Mouse (Mus musculus) lung, postnatal 25 days (tissue): ENCODE data around the gene Fbxl2.

ENCODE experiments used
- DNase-seq: peaks from one replicate; pipeline ENCODE4 v3.0.0; 2022; ENCODE audit warnings: low spot score

Fbxl2 gene

DNA sequence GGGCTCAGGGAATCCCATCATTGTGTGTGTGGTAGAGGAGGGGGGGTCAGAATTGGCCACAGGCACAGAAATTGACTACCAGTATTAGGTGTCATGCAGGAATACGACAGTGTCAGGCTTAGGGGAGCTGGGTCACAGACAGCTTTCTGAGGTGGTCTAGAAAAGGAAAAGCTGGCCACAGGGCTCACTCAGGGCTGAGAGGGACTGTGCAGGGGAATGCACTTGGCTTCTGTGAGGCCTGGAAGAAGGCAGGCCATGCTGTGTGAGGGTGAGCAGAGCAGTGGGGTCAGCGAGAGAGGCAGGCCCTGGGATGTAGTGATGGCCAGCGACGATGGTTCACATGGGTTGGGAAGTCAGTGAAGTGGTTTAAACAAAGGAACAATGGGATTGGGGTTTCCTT lies 72.1 kb downstream of the Fbxl2 start:
- no peak for DNase-seq

DNA sequence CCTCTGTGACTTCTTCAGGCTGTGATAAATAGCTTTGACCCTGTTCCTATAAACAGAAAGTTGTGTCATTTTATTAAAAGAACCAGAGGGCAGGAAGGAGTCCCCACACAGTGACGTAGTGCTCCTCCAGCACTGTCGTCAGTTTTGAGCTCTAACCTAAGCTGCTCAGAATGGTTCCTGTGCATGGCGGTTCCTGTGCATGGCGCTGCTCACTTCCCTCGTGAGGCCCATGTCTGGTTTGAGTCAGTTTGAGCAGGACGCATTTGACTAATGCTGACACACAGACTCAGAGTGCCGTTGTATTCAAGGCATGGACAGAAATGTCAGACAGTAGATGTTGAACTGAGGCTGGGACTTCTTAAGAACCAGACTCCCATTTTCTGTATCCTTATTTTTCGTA lies 74.4 kb downstream of the Fbxl2 start:
- DNase-seq = no peak

DNA sequence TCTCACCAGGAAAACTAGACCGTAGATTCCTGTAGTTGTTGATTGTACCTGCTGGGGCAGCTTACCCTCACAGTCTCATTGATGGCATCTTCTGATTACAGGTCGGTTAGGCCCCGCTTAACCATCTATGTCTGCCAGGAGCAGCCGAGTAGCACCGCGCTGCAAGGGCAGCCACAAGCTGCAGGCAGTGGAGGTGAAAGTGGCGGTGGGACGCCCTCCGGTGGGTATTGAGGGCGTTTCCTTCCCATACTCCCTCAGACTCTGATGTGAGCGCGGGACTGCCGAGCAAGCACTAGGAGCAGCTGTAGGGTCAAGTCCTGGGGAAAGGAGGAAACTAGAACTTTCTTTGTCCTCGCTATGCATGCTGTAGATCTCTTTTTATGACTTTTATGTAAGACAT lies 76.0 kb downstream of the Fbxl2 start:
- no peak for DNase-seq

DNA sequence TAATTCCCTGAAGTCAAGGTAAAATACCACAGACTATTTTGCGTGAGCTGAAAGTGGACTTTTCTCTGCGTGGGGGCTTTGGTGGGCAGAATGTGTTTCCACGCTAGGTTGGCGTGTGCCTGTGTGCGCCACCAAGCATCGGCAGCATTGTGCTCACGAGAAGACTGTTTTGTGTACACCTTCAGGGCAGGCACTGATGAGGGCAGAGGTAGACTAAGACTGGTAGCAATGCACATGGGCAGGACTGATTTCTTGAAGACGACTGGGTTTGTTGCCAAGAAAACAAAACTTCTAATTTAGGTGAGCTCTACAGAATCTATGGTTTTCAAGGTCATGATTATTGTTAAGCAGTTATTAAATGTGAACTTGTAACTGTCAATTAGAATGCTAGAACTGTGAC lies 76.6 kb downstream of the Fbxl2 start:
- DNase-seq = no peak

DNA sequence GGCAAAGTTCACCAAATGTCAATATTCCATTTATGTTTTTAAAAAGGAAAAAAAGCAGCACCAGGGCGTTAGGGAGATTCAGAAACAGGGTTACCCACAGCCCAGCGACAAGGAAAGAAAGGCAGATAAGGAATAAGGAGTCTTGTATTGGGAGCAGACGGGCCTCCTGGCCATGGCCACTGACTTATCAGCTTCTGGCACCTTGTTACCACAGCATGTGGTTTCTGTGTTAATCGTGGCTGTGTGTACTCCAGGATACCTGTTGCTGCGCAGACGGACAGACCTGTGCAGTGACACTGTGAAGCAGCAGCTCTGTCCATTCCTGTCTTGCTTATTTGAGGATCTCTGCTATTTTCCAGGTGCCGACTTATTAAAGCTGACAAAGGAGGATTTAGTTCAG lies 77.0 kb downstream of the Fbxl2 start:
- no peak for DNase-seq

DNA sequence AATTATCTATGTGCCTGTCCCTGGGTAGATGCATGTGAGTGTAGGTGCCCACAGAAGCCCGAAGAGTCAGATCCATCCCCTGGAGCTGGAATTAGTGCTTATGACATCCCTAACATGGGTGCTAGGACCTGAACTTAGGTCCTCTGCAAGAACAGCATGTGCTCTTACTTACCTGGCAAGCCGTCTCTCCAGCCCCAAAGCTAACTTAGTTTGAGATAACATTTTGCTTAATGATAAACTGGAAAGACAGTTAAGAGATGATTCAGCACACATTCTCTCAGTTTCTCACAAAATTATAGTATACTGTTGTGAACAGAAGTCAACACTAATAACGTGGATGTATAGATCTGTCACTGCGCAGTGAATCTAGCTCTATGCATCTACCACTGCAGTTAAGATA lies 79.2 kb downstream of the Fbxl2 start:
- no peak for DNase-seq

DNA sequence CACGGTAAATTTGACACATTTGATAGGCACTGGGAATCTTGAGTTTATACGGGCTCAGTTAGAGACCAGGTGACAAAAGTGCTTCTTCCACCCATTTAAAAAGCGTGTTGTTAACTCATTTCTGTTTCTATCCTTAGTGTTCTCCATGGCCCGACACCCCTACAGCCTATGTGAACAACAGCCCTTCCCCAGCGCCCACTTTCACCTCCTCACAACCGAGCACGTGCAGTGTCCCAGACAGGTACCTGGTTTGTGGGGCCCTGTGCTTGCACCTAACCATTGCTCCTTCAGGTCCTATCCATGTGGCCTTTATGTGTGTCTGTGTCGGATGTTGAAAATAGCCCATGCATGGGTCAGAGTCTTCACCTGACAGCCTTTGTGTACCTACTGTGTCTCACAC lies 81.6 kb downstream of the Fbxl2 start:
- DNase-seq = no peak

DNA sequence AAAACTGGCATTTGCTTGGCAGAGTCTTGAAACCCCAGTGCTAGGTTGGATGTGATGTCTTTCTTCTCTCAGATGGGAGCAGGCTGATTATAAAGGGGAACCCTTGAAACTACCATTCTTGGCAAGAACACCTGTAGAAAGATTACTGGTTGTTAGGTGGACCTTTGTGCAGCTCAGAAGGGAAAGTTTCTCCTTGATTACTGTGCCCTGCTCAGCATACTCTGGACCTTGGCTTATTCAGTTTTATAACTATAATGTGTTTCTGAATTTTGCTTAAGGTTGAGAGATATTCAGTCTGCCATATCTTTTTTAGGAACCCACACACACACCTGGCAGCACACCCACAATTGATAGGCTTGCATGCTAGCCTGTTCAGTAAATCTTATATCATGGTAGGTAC lies 82.3 kb downstream of the Fbxl2 start:
- DNase-seq = no peak

DNA sequence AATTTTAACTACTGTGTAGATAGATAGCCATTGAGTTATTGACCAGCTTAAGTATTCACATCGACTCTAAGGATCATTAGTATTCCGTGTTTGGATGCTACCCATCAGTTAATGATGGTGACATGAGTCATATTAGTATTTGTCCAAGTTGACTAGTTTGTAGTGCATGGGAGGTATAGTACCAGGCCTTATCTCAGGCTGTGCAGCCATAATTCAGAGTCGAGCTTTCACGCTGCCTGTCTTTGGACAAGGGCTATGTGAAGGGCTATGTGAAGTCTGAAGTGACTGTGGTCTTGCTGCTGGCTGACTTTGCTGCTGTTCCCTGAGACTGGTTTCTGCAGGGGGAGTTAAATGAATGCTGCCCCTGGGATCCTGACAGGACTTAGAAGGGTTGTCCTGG lies 88.2 kb downstream of the Fbxl2 start:
- DNase-seq = no peak

DNA sequence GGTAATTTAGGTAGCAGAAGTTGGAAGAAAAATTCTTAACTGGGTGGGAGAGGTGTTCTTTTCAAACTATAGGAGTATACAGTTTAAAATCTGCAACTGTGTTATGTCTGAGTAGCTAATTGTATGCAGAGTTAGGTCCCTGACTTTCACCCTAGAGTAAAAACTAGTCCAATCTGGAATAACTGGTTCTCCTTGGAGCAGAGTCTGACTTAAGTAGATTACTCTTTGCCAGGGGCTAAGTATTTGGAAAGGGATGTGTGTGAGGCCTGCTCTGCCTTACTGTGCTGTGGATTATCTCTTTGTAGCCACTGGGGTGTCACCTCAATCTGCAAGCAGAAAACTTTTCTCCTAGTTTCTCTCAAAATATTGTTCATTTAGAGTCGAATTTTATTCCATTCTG lies 98.8 kb downstream of the Fbxl2 start:
- DNase-seq = no peak

DNA sequence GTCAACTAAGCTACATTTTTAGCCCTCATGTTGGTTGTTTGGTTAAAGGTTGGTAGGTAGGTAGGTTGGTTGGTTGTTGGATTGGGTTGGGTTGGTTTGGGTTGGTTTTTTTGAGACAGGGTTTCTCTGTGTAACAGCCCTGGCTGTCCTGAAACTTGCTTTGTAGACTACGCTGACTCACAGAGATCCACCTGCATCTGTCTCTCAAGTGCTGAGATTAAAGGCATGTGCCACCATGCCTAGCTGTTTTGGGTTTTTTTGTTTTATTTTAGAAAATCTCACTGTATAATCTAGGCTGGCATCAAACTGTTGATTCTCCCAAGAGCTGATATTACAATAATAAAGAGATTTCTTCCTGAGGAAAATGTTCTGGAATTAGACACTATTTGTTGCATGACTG lies 102.6 kb downstream of the Fbxl2 start:
- no peak for DNase-seq

DNA sequence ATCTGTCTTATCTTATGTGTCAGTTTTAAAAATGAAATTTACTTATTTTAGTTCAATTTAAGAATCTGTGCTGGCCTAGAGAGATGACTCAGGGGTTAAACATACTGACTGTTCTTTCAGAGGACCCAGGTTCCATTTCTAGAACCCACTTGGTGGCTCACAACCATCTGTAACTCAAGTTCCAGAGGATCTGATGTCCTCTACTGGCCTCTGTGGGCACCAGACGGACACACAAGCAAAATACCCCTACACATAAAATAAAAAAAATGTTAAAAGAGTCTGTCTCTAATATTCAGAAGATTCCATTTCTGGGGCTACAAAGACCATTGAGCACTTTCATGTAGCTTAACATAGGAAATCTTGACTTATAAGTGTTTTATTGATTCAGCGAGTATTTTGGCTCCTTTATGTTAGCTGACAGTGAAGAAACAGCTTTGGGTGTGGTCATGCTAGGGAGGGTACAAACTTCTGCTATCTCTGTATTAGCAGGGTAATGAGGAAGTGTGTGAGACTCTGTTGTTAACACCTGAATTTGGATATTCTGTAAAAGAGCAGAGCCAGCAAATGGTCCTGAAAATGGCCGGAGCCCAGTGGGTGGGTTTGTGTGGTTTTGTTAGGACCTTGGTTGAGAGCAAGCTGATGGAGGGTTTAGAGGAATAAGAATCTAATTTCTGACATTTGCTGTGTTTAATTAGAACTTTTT lies 104.7 kb downstream of the Fbxl2 start:
- DNase-seq = no peak

DNA sequence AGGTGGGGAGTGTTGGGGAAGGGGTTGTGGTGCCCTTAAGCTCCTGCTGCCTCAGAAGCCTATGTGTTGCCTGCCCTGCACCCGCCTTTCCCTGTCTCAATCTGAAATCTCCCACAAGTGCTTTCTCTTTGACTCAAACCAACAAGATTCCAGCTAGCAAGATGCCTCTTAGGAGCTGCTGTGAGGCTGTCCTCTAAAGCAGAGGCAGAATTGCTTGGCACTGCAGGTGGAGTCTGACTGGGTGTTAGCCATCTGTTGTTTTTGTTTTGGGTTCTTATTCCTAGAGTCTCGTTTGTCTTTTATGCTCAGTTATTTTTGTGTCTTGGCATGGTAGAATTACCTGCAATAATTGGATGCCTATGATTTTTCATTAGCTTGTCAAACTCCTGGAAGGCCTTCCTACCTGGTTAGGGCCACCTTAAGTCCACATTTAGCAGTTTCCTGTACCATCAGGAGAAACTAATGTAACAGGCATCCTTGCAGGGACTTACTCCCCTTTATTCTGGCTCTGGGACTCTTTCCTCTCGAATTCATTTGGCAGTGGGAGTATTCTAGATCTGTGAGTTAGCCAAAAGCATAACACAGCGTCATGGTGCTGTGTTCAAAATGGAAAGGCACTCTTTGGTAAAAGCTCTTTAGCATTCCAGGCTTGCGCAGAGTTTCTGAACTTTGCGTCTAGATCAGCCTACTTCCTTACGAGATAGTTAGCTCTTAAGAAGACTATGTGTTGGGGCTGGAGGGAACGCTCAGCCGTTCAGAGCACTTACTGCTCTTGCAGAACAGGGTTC lies 106.7 kb downstream of the Fbxl2 start:
- no peak for DNase-seq

DNA sequence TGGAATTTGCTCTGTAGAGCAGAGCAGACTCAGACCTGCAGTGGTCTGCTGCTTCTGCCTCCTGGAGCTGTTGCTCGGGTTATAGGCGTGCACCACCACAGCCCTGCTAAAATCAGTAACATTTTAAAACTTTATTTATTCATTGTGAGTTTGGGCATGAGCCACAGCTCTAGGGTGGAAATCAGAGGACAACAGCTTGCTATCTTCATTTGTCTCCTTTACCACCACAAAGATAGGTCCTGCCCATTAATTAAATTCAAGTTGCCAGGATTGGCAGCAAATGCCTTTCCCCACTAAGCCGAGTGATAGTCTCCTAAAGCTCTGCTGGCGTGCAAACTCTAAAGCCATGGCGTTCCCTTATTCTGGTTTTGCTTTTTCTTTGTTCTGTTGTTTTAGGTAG lies 110.4 kb downstream of the Fbxl2 start:
- DNase-seq = no peak

DNA sequence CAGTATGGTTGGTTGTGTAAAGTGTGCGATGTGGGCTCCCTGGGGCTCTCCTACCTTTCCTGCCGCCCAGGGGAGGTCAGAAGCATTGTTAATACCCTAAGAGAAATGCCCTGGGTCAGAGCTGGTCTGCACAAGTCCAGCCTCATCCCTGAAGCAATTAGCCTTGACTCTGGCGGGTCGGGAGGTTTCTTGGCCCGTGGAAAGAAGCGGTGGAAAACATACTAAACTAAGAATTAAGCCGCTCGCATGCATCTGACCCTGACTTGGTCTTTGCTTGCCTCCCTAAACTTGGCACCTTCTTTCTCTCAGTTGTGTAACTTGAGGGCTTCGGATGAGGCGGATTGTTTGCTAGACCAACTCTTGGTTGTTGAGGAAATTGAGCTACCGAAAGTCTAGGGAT lies 113.5 kb downstream of the Fbxl2 start:
- DNase-seq = no peak

DNA sequence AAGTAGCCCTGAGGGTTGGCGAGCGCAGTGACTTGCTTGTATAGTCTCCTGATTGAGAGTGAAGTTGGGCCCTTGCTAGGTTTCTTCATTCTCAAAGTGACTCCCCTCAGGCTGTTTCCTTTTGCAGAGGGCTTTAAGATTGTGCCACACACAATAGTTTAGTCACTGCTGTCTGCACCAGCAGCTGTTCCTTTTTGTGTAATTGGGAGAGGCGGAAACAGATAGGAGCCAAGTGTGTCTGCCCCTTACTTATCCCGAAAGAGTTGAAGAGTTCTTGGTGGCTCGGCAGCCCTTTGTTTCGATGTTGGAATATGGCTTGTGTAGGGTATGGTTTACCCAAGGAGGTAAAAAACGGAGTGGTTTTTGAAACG lies 113.9 kb downstream of the Fbxl2 start:
- no peak for DNase-seq

DNA sequence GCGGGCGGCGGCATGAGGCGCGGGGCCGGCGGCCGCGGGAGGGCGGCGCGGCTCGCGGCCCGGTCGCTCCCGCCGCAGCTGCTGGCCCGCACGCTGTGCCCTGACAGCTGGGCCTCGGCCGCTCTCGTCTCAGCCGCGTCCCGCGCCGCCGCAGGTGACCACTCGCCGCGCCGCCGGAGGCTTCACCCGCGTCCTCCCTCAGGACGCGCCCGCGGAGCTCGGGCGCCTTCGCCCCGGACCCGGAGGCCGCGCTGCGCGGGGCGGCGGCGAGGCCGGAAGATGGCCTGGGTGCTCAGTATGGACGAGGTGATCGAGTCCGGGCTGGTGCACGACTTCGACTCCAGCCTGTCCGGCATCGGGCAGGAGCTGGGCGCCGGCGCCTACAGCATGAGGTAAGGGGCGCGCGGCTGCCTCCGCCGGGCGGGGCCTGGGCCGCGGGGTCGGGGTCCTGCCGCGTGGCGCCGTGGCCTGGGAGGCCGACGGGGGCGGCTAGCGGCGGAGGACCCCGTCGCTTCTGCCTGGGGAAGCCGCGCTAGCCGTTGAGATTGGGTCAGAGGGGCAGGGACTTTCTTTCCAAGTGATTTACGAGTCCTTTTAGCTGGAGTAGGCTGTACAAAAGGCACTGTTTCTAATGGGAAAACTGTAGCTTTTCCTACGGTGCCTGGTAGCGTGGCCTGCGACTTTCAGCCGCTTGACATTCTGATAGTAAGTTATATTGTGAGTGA lies 114.5 kb downstream of the Fbxl2 start:
- no peak for DNase-seq

DNA sequence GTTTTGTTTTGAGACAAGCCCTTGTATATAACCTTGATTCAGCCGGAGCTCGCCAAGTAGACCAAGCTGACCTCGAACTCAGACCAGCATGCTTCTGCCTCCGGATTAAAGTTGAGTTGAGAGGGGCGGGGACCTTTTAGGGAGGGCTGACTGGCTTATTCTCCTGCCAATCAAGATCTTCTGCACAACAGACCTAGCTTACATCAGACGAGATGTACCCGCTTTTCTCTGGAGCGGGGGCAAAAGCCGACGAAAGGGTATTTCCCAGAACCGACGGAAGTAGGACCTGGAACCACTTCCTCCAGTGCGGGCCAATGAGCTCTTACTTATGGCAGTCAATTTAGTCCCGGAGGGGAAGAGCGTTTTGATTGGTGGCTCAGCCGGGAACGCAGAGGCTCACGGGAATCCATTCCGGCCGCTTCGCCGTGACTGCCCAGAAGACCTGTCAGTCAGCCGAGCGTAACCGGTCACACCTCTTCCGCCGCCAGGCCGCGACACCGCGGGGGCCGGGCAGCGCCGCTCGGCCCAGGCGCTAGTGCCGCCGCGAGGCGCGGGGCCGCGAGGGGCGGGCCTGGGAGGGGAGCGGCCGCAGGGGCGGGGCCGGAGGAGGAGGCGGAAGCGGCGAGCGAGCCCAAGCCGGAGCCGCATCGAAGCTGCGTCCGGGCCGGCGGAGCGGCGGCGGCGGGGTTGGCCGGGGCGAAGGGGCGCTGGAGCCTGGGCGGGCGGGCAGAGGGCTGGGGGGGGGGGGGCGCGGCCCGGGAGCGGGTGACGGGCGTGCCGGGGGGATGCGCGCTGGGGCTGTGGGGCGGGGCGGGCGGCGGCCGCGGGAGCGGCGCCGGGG lies 115.2 kb downstream of the Fbxl2 start, which contains the start of gene Ubp1:
Gene Ubp1, plus strand, starts transcription at position 401 of the 841 bp plus-strand sequence.
- DNase-seq = peak; percentile 98

DNA sequence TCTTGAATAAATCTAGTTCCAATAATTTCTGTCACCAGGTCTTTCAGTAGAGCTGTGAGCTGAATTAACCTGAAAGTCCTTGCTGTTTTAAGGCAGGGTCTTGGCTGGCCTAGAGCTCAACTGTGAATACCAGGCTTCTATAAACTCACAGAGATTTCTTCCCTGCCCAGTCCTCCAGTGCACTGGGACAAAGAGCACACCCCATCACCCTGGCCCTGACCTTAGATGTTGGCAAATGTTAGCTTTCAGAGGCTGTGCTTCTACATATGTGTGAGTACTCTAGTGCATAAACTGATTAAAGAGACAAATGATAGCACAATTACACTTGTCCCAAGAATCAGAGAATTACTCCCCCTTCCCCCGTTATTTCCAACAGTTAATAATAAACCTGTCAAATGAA lies 116.3 kb downstream of the Fbxl2 start:
- no peak for DNase-seq

DNA sequence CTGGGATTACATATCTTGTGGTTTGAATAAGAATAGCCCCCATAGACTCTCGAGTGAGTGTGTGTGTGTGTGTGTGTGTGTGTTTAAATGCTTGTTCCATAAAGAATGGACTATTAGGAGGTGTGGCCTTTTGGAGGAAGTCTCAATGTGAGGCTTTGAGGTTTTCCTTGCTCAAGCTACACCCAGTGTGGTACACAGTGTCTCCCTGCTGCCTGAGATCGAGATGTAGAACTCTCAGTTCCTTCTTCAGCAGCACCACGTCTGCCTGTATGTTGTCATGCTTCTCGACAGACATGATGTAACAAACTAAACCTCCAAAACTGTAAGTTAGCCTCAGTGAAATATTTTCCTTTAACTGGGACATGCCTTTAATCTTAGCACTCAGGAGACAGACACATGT lies 117.4 kb downstream of the Fbxl2 start:
- peak; percentile 59 for DNase-seq

DNA sequence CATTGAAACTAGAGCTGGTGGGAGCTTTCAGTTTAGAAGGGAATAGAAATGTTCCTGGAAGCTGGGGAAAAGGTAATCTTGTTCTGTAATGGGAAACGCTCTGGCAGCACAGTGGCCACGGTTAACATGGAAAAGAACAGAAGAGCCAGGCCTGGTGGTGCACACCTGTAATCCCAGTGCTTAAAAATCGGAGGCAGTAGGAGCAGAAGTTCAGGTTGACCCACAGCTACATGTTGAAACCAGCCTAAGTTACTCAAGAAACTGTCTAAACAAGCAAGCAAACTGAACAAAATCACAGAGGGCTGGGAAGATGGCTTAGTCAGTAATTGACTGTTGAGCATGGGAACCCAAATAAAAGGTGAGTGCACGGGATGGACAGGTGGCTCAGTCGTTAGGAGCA lies 121.1 kb downstream of the Fbxl2 start:
- no peak for DNase-seq

DNA sequence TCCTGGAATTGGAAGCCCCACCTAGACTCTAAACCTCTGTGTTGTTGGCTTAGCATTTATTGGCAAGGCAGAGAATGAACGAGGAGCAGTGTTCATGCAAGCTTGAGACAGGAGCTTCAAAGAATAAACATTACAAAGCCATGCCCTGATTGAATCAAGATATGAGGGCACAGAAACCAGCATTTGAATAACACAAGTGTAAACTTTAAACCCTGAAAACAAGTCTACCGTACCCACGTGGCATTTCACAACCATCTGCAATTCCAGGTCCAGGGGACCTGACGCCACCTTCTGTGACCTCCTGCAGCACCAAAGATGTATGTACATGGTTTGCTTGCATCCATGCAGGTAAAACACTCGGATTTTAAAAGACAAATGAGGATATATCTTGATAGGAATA lies 123.3 kb downstream of the Fbxl2 start:
- DNase-seq = no peak
